Mouse (Mus musculus): Measurements from ENCODE around the gene Tmem132b. TPM values are rescaled to one million over a fixed set of nuclear protein-coding genes. Genes with fewer than 3 reads are reported as not detected.

Gene Tmem132b
- polyA plus RNA-seq, 1 experiment from 2014 or later = 0.03 TPM

GRCm38 (mm10) chr5:125598056-125598455, 66.5 kb downstream of the Tmem132b start:
- Histone ChIP-seq H3K27me3 (ENCODE audit: low read depth, poor library complexity, severe bottlenecking) (no peaks in the 10 kb centered on the region), H3K4me3 (no peak overlapping the region), H3K4me1 (no peaks in the 10 kb centered on the region), H3K36me3 (no peaks in the 10 kb centered on the region), H3K27ac (no peak overlapping the region), H3K9me3 (replicated peaks) (no peaks in the 10 kb centered on the region)
- 89% methylated on average over 10 of the region's 10 CpGs for WGBS
- no peak for DNase-seq (ENCODE audit: low spot score)

- 84% methylated on average over 12 of the region's 12 CpGs for WGBS
- no peaks in the 10 kb centered on the region for H3K4me1 ChIP-seq
- H3K27me3 ChIP-seq (ENCODE audit: low read depth, poor library complexity, severe bottlenecking) = no peaks in the 10 kb centered on the region
- no peak overlapping the region for H3K4me3 ChIP-seq
- H3K36me3 ChIP-seq = no peaks in the 10 kb centered on the region
- 0 out of 2 replicates have a peak, but pooled peaks cover 2% of the 10 kb centered on the region for H3K9me3 ChIP-seq (replicated peaks)
- no peak overlapping the region for H3K27ac ChIP-seq
- no peak for DNase-seq (ENCODE audit: low spot score)
Measured at GRCm38 (mm10) chr5:125607146-125607545, 75.6 kb downstream of the Tmem132b start.

GRCm38 (mm10) chr5:125609968-125610367, 78.4 kb downstream of the Tmem132b start:
- no peak overlapping the region for H3K27ac ChIP-seq
- no peaks in the 10 kb centered on the region for H3K4me1 ChIP-seq
- no peaks in the 10 kb centered on the region for H3K36me3 ChIP-seq
- H3K9me3 ChIP-seq (replicated peaks) = peaks cover 2% of the 10 kb centered on the region; the same call in 1 of the 2 replicates
- DNase-seq (ENCODE audit: low spot score) = no peak
- H3K4me3 ChIP-seq = no peak overlapping the region
- no peaks in the 10 kb centered on the region for H3K27me3 ChIP-seq (ENCODE audit: low read depth, poor library complexity, severe bottlenecking)
- WGBS = 63% methylated on average over 1 of the region's 1 CpGs

- Histone ChIP-seq H3K4me1 (no peaks in the 10 kb centered on the region), H3K36me3 (no peaks in the 10 kb centered on the region), H3K27me3 (ENCODE audit: low read depth, poor library complexity, severe bottlenecking) (no peaks in the 10 kb centered on the region), H3K27ac (no peak overlapping the region), H3K4me3 (no peak overlapping the region), H3K9me3 (replicated peaks) (peaks cover 2% of the 10 kb centered on the region; the same call in 1 of the 2 replicates)
- WGBS = 98% methylated on average over 7 of the region's 7 CpGs
- no peak for DNase-seq (ENCODE audit: low spot score)
Measured at GRCm38 (mm10) chr5:125612460-125612859, 80.9 kb downstream of the Tmem132b start.

- no peak for DNase-seq (ENCODE audit: low spot score)
- no peak overlapping the region for H3K27ac ChIP-seq
- H3K4me1 ChIP-seq = no peaks in the 10 kb centered on the region
- H3K36me3 ChIP-seq = no peaks in the 10 kb centered on the region
- H3K9me3 ChIP-seq (replicated peaks) = peaks cover 2% of the 10 kb centered on the region; the same call in 1 of the 2 replicates
- no peaks in the 10 kb centered on the region for H3K27me3 ChIP-seq (ENCODE audit: low read depth, poor library complexity, severe bottlenecking)
- 87% methylated on average over 5 of the region's 5 CpGs for WGBS
- H3K4me3 ChIP-seq = no peak overlapping the region
Measured at GRCm38 (mm10) chr5:125613136-125613535, 81.6 kb downstream of the Tmem132b start.

- Histone ChIP-seq H3K9me3 (replicated peaks) (peaks cover 2% of the 10 kb centered on the region; the same call in 1 of the 2 replicates), H3K4me3 (no peak overlapping the region), H3K27me3 (ENCODE audit: low read depth, poor library complexity, severe bottlenecking) (no peaks in the 10 kb centered on the region), H3K36me3 (no peaks in the 10 kb centered on the region), H3K27ac (no peak overlapping the region), H3K4me1 (no peaks in the 10 kb centered on the region)
- 46% methylated on average over 2 of the region's 2 CpGs for WGBS
- DNase-seq (ENCODE audit: low spot score) = peak; percentile 36
Measured at GRCm38 (mm10) chr5:125614348-125614747, 82.8 kb downstream of the Tmem132b start.

- no peaks in the 10 kb centered on the region; the same call in 1 of the 2 replicates for H3K9me3 ChIP-seq (replicated peaks)
- H3K4me1 ChIP-seq = no peaks in the 10 kb centered on the region
- WGBS = 100% methylated on average over 1 of the region's 1 CpGs
- no peak overlapping the region for H3K4me3 ChIP-seq
- DNase-seq (ENCODE audit: low spot score) = no peak
- no peak overlapping the region for H3K27ac ChIP-seq
- no peaks in the 10 kb centered on the region for H3K36me3 ChIP-seq
- H3K27me3 ChIP-seq (ENCODE audit: low read depth, poor library complexity, severe bottlenecking) = no peaks in the 10 kb centered on the region
Measured at GRCm38 (mm10) chr5:125617050-125617449, 85.5 kb downstream of the Tmem132b start.

GRCm38 (mm10) chr5:125627816-125628348, 96.3 kb downstream of the Tmem132b start:
- no peak overlapping the region for H3K27ac ChIP-seq
- 91% methylated on average over 9 of the region's 9 CpGs for WGBS
- no peak overlapping the region for H3K4me3 ChIP-seq
- H3K27me3 ChIP-seq (ENCODE audit: low read depth, poor library complexity, severe bottlenecking) = no peaks in the 10 kb centered on the region
- no peak for DNase-seq (ENCODE audit: low spot score)
- H3K36me3 ChIP-seq = no peaks in the 10 kb centered on the region
- no peaks in the 10 kb centered on the region for H3K9me3 ChIP-seq (replicated peaks)
- no peaks in the 10 kb centered on the region for H3K4me1 ChIP-seq

GRCm38 (mm10) chr5:125634666-125635065, 103.1 kb downstream of the Tmem132b start:
- Histone ChIP-seq H3K4me3 (no peak overlapping the region), H3K9me3 (replicated peaks) (no peaks in the 10 kb centered on the region), H3K4me1 (no peaks in the 10 kb centered on the region), H3K27ac (no peak overlapping the region), H3K36me3 (no peaks in the 10 kb centered on the region), H3K27me3 (ENCODE audit: low read depth, poor library complexity, severe bottlenecking) (no peaks in the 10 kb centered on the region)
- no peak for DNase-seq (ENCODE audit: low spot score)
- WGBS = 83% methylated on average over 6 of the region's 6 CpGs

GRCm38 (mm10) chr5:125640966-125641365, 109.4 kb downstream of the Tmem132b start:
- no peaks in the 10 kb centered on the region for H3K36me3 ChIP-seq
- H3K4me1 ChIP-seq = no peaks in the 10 kb centered on the region
- no peak for DNase-seq (ENCODE audit: low spot score)
- H3K27me3 ChIP-seq (ENCODE audit: low read depth, poor library complexity, severe bottlenecking) = no peaks in the 10 kb centered on the region
- H3K9me3 ChIP-seq (replicated peaks) = peaks cover 2% of the 10 kb centered on the region; the same call in 1 of the 2 replicates
- H3K4me3 ChIP-seq = no peak overlapping the region
- WGBS = 79% methylated on average over 1 of the region's 1 CpGs
- no peak overlapping the region for H3K27ac ChIP-seq

GRCm38 (mm10) chr5:125641531-125642147, 110.1 kb downstream of the Tmem132b start:
- H3K27ac ChIP-seq = no peak overlapping the region
- H3K27me3 ChIP-seq (ENCODE audit: low read depth, poor library complexity, severe bottlenecking) = no peaks in the 10 kb centered on the region
- H3K4me1 ChIP-seq = no peaks in the 10 kb centered on the region
- H3K9me3 ChIP-seq (replicated peaks) = peaks cover 2% of the 10 kb centered on the region; the same call in 1 of the 2 replicates
- H3K36me3 ChIP-seq = no peaks in the 10 kb centered on the region
- no peak overlapping the region for H3K4me3 ChIP-seq
- DNase-seq (ENCODE audit: low spot score) = no peak
- 76% methylated on average over 18 of the region's 18 CpGs for WGBS

GRCm38 (mm10) chr5:125648236-125648635, 116.7 kb downstream of the Tmem132b start:
- H3K9me3 ChIP-seq (replicated peaks) = peaks cover 2% of the 10 kb centered on the region; the same call in 1 of the 2 replicates
- DNase-seq (ENCODE audit: low spot score) = no peak
- no peak overlapping the region for H3K4me3 ChIP-seq
- no peaks in the 10 kb centered on the region for H3K4me1 ChIP-seq
- H3K27me3 ChIP-seq (ENCODE audit: low read depth, poor library complexity, severe bottlenecking) = no peaks in the 10 kb centered on the region
- H3K36me3 ChIP-seq = no peaks in the 10 kb centered on the region
- 89% methylated on average over 6 of the region's 6 CpGs for WGBS
- no peak overlapping the region for H3K27ac ChIP-seq

- no peak overlapping the region for H3K27ac ChIP-seq
- 58% methylated on average over 2 of the region's 2 CpGs for WGBS
- H3K9me3 ChIP-seq (replicated peaks) = no peaks in the 10 kb centered on the region
Measured at GRCm38 (mm10) chr5:125649982-125650381, 118.4 kb downstream of the Tmem132b start.

More at GRCm38 (mm10) chr5:125649982-125650381, 118.4 kb downstream of the Tmem132b start:
- H3K4me1 ChIP-seq = no peaks in the 10 kb centered on the region
- H3K4me3 ChIP-seq = no peak overlapping the region
- DNase-seq (ENCODE audit: low spot score) = no peak
- no peaks in the 10 kb centered on the region for H3K27me3 ChIP-seq (ENCODE audit: low read depth, poor library complexity, severe bottlenecking)
- no peaks in the 10 kb centered on the region for H3K36me3 ChIP-seq

All from limb, embryonic 10.5 days (tissue).